Comparison of ENCODE assay signal across 26 mouse cellular contexts in the genomic region with DNA sequence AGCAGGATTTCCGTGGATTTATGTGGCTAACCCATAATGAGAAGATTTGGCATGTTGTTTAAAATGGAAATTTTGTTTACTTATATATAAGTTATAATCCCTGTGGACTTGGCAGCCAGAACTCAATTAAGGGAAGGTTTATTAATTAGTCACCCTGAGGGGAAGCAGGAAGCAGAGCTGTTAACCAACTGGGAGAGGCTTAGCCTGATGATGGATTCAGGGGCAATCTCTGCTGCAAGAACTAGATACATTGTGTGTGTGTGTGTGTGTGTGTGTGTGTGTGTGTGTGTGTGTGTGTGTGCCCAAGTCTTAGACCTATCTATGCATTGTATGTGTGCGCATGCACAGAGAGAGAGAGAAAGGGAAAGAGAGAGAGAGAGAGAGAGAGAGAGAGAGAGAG.
DNase-seq lines count a peak whose midpoint lies in the region; ATAC-seq and TF ChIP-seq lines count a peak whose summit lies in the region.
"Had no signal": no experiment of that assay in that cellular context is flagged by ENCODE, and none has a peak within 500 bp of the region (broad histone marks: within the 10 kb centered on the region; RNA-seq: fewer than 3 reads in every experiment).

No protein-coding gene starts in this region.

- no peaks in the 10 kb centered on the region for H3K36me3 ChIP-seq in forebrain, embryonic 12.5 days (replicated peaks)
- H3K36me3 ChIP-seq in forebrain, embryonic 13.5 days (ENCODE audit: poor library complexity, severe bottlenecking), result no peaks in the 10 kb centered on the region
- H3K36me3 ChIP-seq in hindbrain, embryonic 15.5 days, result peaks cover 9% of the 10 kb centered on the region
- H3K36me3 ChIP-seq in hindbrain, postnatal 0 days (ENCODE audit: insufficient read depth, low read length), result peaks cover 6% of the 10 kb centered on the region; the same call in 1 of the 2 replicates
- no peaks in the 10 kb centered on the region for H3K36me3 ChIP-seq in midbrain, embryonic 13.5 days
- H3K36me3 ChIP-seq in midbrain, postnatal 0 days (ENCODE audit: insufficient read depth, low read length), result peaks cover 15% of the 10 kb centered on the region
- no peaks in the 10 kb centered on the region for H3K36me3 ChIP-seq in liver, embryonic 12.5 days
- H3K36me3 ChIP-seq: forebrain, embryonic 15.5 days; G1E had no signal

- no peak overlapping the region for H3K27ac ChIP-seq in forebrain, embryonic 12.5 days
- H3K27ac ChIP-seq in forebrain, embryonic 13.5 days, result no peak overlapping the region
- no peak overlapping the region for H3K27ac ChIP-seq in hindbrain, embryonic 15.5 days (replicated peaks)
- no peak overlapping the region for H3K27ac ChIP-seq in hindbrain, postnatal 0 days
- H3K27ac ChIP-seq in midbrain, embryonic 13.5 days, result no peak overlapping the region
- no peak overlapping the region for H3K27ac ChIP-seq in midbrain, postnatal 0 days (ENCODE audit: low read depth, low read length)
- H3K27ac ChIP-seq in liver, embryonic 12.5 days, result no peak overlapping the region
- H3K27ac ChIP-seq: embryonic facial prominence, embryonic 12.5 days; embryonic facial prominence, embryonic 15.5 days; forebrain, embryonic 15.5 days; gastrocnemius, adult 2 months had no signal

- no peak for DNase-seq in hindbrain, postnatal 0 days (ENCODE audit: low spot score)
- no peak for DNase-seq in midbrain, postnatal 0 days (ENCODE audit: low spot score)
- DNase-seq in brain, embryonic 14.5 days (ENCODE audit: low read depth), result peak; percentile 72
- DNase-seq: adrenal gland, postnatal 10 days; adrenal gland, postnatal 36 days; B cell, adult 2 months; cerebellum, adult 11 months; cerebellum, adult 2 months; cerebellum, adult 9-11 months; cerebellum, postnatal 25 days; gastrocnemius, adult 2 months; gastrocnemius, postnatal 14 days; heart, adult 11 months; kidney, adult 18-20 months had no signal

- H3K4me2 ChIP-seq in forebrain, embryonic 12.5 days, result no peak overlapping the region
- no peak overlapping the region for H3K4me2 ChIP-seq in forebrain, embryonic 13.5 days
- H3K4me2 ChIP-seq in hindbrain, embryonic 15.5 days, result no peak overlapping the region
- no peak overlapping the region for H3K4me2 ChIP-seq in hindbrain, postnatal 0 days (ENCODE audit: low read depth, low read length)
- H3K4me2 ChIP-seq in midbrain, embryonic 13.5 days (replicated peaks), result no peak overlapping the region
- H3K4me2 ChIP-seq in midbrain, postnatal 0 days (ENCODE audit: low read depth, low read length, poor library complexity, severe bottlenecking), result no peak overlapping the region
- H3K4me2 ChIP-seq in liver, embryonic 12.5 days, result no peak overlapping the region
- H3K4me2 ChIP-seq: embryonic facial prominence, embryonic 12.5 days; embryonic facial prominence, embryonic 15.5 days; forebrain, embryonic 15.5 days; heart, embryonic 11.5 days had no signal

- peaks cover 3% of the 10 kb centered on the region; the same call in 1 of the 2 replicates for H3K4me1 ChIP-seq in forebrain, embryonic 12.5 days
- 0 out of 2 replicates have a peak, but pooled peaks cover 10% of the 10 kb centered on the region for H3K4me1 ChIP-seq in forebrain, embryonic 13.5 days
- H3K4me1 ChIP-seq in hindbrain, embryonic 15.5 days (replicated peaks), result no peaks in the 10 kb centered on the region
- H3K4me1 ChIP-seq in hindbrain, postnatal 0 days (ENCODE audit: insufficient read depth, low read length), result no peaks in the 10 kb centered on the region
- H3K4me1 ChIP-seq in midbrain, embryonic 13.5 days (replicated peaks), result 0 out of 2 replicates have a peak, but pooled peaks cover 3% of the 10 kb centered on the region
- H3K4me1 ChIP-seq in midbrain, postnatal 0 days (ENCODE audit: insufficient read depth, low read length), result no peaks in the 10 kb centered on the region
- no peaks in the 10 kb centered on the region for H3K4me1 ChIP-seq in liver, embryonic 12.5 days
- H3K4me1 ChIP-seq: embryonic facial prominence, embryonic 12.5 days; forebrain, embryonic 15.5 days had no signal

- 47% methylated on average over 2 of the region's 2 CpGs for WGBS in forebrain, embryonic 12.5 days
- 52% methylated on average over 2 of the region's 2 CpGs for WGBS in forebrain, embryonic 13.5 days
- WGBS in hindbrain, embryonic 15.5 days, result 48% methylated on average over 2 of the region's 2 CpGs
- 48% methylated on average over 2 of the region's 2 CpGs for WGBS in hindbrain, postnatal 0 days
- 41% methylated on average over 2 of the region's 2 CpGs for WGBS in midbrain, embryonic 13.5 days
- 53% methylated on average over 2 of the region's 2 CpGs for WGBS in midbrain, postnatal 0 days
- 69% methylated on average over 2 of the region's 2 CpGs for WGBS in liver, embryonic 12.5 days (ENCODE audit: insufficient replicate concordance)

- no peak overlapping the region for H3K9ac ChIP-seq in forebrain, embryonic 12.5 days
- no peak overlapping the region for H3K9ac ChIP-seq in forebrain, embryonic 13.5 days
- H3K9ac ChIP-seq in hindbrain, embryonic 15.5 days, result no peak overlapping the region
- H3K9ac ChIP-seq in hindbrain, postnatal 0 days (replicated peaks; ENCODE audit: low read length), result no peak overlapping the region
- no peak overlapping the region for H3K9ac ChIP-seq in midbrain, embryonic 13.5 days (replicated peaks)
- no peak overlapping the region for H3K9ac ChIP-seq in midbrain, postnatal 0 days (replicated peaks; ENCODE audit: low read length, poor library complexity, severe bottlenecking)
- H3K9ac ChIP-seq in liver, embryonic 12.5 days, result no peak overlapping the region
- H3K9ac ChIP-seq: embryonic facial prominence, embryonic 12.5 days; embryonic facial prominence, embryonic 15.5 days; forebrain, embryonic 15.5 days had no signal

- TF ChIP-seq POLR2A in brain, embryonic 14.5 days (IDR thresholded peaks at IDR 0.05; ENCODE audit: borderline replicate concordance, extremely low read depth, insufficient read depth, insufficient read length, poor library complexity, severe bottlenecking), result no peak

- peaks cover 19% of the 10 kb centered on the region; the same call in 1 of the 2 replicates for H3K27me3 ChIP-seq in forebrain, embryonic 12.5 days
- H3K27me3 ChIP-seq in forebrain, embryonic 13.5 days, result peaks cover 5% of the 10 kb centered on the region; the same call in 1 of the 2 replicates
- no peaks in the 10 kb centered on the region for H3K27me3 ChIP-seq in hindbrain, embryonic 15.5 days
- no peaks in the 10 kb centered on the region for H3K27me3 ChIP-seq in hindbrain, postnatal 0 days (ENCODE audit: insufficient read depth, low read length)
- H3K27me3 ChIP-seq in midbrain, embryonic 13.5 days, result no peaks in the 10 kb centered on the region
- H3K27me3 ChIP-seq in midbrain, postnatal 0 days (ENCODE audit: insufficient read depth, low read length), result no peaks in the 10 kb centered on the region
- no peaks in the 10 kb centered on the region for H3K27me3 ChIP-seq in liver, embryonic 12.5 days (replicated peaks)
- H3K27me3 ChIP-seq: CH12.LX; embryonic facial prominence, embryonic 12.5 days; embryonic facial prominence, embryonic 15.5 days; forebrain, embryonic 15.5 days; Patski had no signal

- 0 out of 2 replicates have a peak, but pooled peaks have one; percentile 30 for ATAC-seq in forebrain, embryonic 12.5 days (ENCODE audit: low FRiP score)
- no peak; the same call in 1 of the 2 replicates for ATAC-seq in forebrain, embryonic 13.5 days
- ATAC-seq in hindbrain, embryonic 15.5 days (ENCODE audit: low FRiP score, low read depth), result peak; percentile 54
- no peak for ATAC-seq in hindbrain, postnatal 0 days
- ATAC-seq in midbrain, embryonic 13.5 days, result 0 out of 2 replicates have a peak, but pooled peaks have one; percentile 48
- no peak for ATAC-seq in midbrain, postnatal 0 days (ENCODE audit: low FRiP score)
- no peak for ATAC-seq in liver, embryonic 12.5 days
- ATAC-seq: forebrain, embryonic 15.5 days; Patski had no signal

- no peaks in the 10 kb centered on the region for H3K9me3 ChIP-seq in forebrain, embryonic 12.5 days
- H3K9me3 ChIP-seq in forebrain, embryonic 13.5 days (replicated peaks), result no peaks in the 10 kb centered on the region
- no peaks in the 10 kb centered on the region for H3K9me3 ChIP-seq in hindbrain, embryonic 15.5 days
- H3K9me3 ChIP-seq in hindbrain, postnatal 0 days (ENCODE audit: low read length), result no peaks in the 10 kb centered on the region
- H3K9me3 ChIP-seq in midbrain, embryonic 13.5 days, result no peaks in the 10 kb centered on the region
- no peaks in the 10 kb centered on the region for H3K9me3 ChIP-seq in midbrain, postnatal 0 days (ENCODE audit: low read length)
- H3K9me3 ChIP-seq in liver, embryonic 12.5 days (replicated peaks), result no peaks in the 10 kb centered on the region
- H3K9me3 ChIP-seq: embryonic facial prominence, embryonic 12.5 days; embryonic facial prominence, embryonic 15.5 days; forebrain, embryonic 15.5 days had no signal

- TF ChIP-seq CTCF in hindbrain, postnatal 0 days (IDR thresholded peaks at IDR 0.05; ENCODE audit: low read depth), result no peak
- TF ChIP-seq CTCF in midbrain, postnatal 0 days (IDR thresholded peaks at IDR 0.05), result no peak
- TF ChIP-seq CTCF in brain, embryonic 14.5 days (IDR thresholded peaks at IDR 0.05; ENCODE audit: borderline replicate concordance, extremely low read depth, insufficient read depth, insufficient read length), result no peak

- H3K4me3 ChIP-seq in forebrain, embryonic 12.5 days (replicated peaks), result no peak overlapping the region
- no peak overlapping the region for H3K4me3 ChIP-seq in forebrain, embryonic 13.5 days
- no peak overlapping the region for H3K4me3 ChIP-seq in hindbrain, embryonic 15.5 days
- no peak overlapping the region for H3K4me3 ChIP-seq in hindbrain, postnatal 0 days (ENCODE audit: low read length)
- H3K4me3 ChIP-seq in midbrain, embryonic 13.5 days (replicated peaks), result no peak overlapping the region
- H3K4me3 ChIP-seq in midbrain, postnatal 0 days (ENCODE audit: low read depth, low read length), result no peak overlapping the region
- no peak overlapping the region for H3K4me3 ChIP-seq in liver, embryonic 12.5 days
- H3K4me3 ChIP-seq: embryonic facial prominence, embryonic 12.5 days; embryonic facial prominence, embryonic 15.5 days; forebrain, embryonic 15.5 days; gastrocnemius, adult 2 months had no signal

Comparison
In these comparisons a context has a peak if more than half of its experiments do, and no peak if none do; other contexts are left out.
1. ATAC-seq: peak in forebrain, embryonic 12.5 days (single experiment), hindbrain, embryonic 15.5 days (single experiment) and midbrain, embryonic 13.5 days (single experiment); none in forebrain, embryonic 13.5 days (single experiment), hindbrain, postnatal 0 days (single experiment), midbrain, postnatal 0 days (single experiment) and liver, embryonic 12.5 days (single experiment).